In genomic region chr5:134687187-134687586, GRCm38 (mm10) we compare ENCODE assay signal across 11 mouse cellular contexts. TPM values are rescaled to one million over a fixed set of nuclear protein-coding genes. Genes with fewer than 3 reads are reported as not detected.
DNase-seq lines count a peak whose midpoint lies in the region; ATAC-seq and TF ChIP-seq lines count a peak whose summit lies in the region.
"Had no signal": no experiment of that assay in that cellular context is flagged by ENCODE, and none has a peak within 500 bp of the region (broad histone marks: within the 10 kb centered on the region; RNA-seq: fewer than 3 reads in every experiment).

No protein-coding gene starts in this region.

- H3K4me1 ChIP-seq in cerebellum, adult 2 months (ENCODE audit: control insufficient read depth, insufficient read depth, low read length) = no peaks in the 10 kb centered on the region; the same call in 1 of the 2 replicates
- no peaks in the 10 kb centered on the region for H3K4me1 ChIP-seq in lung, embryonic 14.5 days (ENCODE audit: insufficient read depth)
- H3K4me1 ChIP-seq in lung, adult 2 months (ENCODE audit: control insufficient read depth, insufficient read depth, low read length) = no peaks in the 10 kb centered on the region; the same call in 1 of the 2 replicates
- peaks cover 8% of the 10 kb centered on the region for H3K4me1 ChIP-seq in intestine, embryonic 16.5 days (ENCODE audit: control insufficient read depth, insufficient read depth, low read length)
- H3K4me1 ChIP-seq in olfactory bulb, adult 2 months (ENCODE audit: control insufficient read depth, insufficient read depth, low read length) = no peaks in the 10 kb centered on the region; the same call in 1 of the 2 replicates

- no peak overlapping the region for H3K4me3 ChIP-seq in cerebellum, adult 2 months (replicated peaks; ENCODE audit: insufficient read depth, low read depth, low read length)
- 0 out of 2 replicates have a peak overlapping the region, but pooled peaks have one; percentile 79 for H3K4me3 ChIP-seq in lung, embryonic 14.5 days (ENCODE audit: low read depth, low read length)
- no peak overlapping the region for H3K4me3 ChIP-seq in lung, adult 2 months (replicated peaks; ENCODE audit: extremely low read depth, low read depth, low read length)
- H3K4me3 ChIP-seq in intestine, embryonic 16.5 days (ENCODE audit: low read length) = peak overlapping the region; percentile 82; the same call in 1 of the 2 replicates
- H3K4me3 ChIP-seq in olfactory bulb, adult 2 months (ENCODE audit: insufficient read depth, low read depth, low read length) = peak overlapping the region; percentile 57

- no peak for ATAC-seq in lung, embryonic 14.5 days (ENCODE audit: insufficient read depth)
- ATAC-seq in intestine, embryonic 16.5 days = no peak

- peak overlapping the region; percentile 96 for H3K4me2 ChIP-seq in lung, embryonic 14.5 days
- no peak overlapping the region; the same call in 1 of the 2 replicates for H3K4me2 ChIP-seq in intestine, embryonic 16.5 days (ENCODE audit: low read depth, low read length)

- H3K27me3 ChIP-seq in cerebellum, adult 2 months (ENCODE audit: control insufficient read depth, insufficient read depth, low read length) = no peaks in the 10 kb centered on the region
- H3K27me3 ChIP-seq in lung, embryonic 14.5 days (ENCODE audit: insufficient read depth, low read length) = no peaks in the 10 kb centered on the region
- H3K27me3 ChIP-seq in intestine, embryonic 16.5 days (replicated peaks; ENCODE audit: control insufficient read depth, insufficient read depth, low read length) = no peaks in the 10 kb centered on the region

- H3K27ac ChIP-seq in cerebellum, adult 2 months (ENCODE audit: insufficient read depth, low read length) = no peak overlapping the region
- H3K27ac ChIP-seq in lung, embryonic 14.5 days (ENCODE audit: low read depth) = no peak overlapping the region
- no peak overlapping the region for H3K27ac ChIP-seq in intestine, embryonic 16.5 days (ENCODE audit: low read length)
- no peak overlapping the region for H3K27ac ChIP-seq in olfactory bulb, adult 2 months (ENCODE audit: insufficient read depth, low read depth, low read length)

- peak; percentile 11 for DNase-seq in cerebellum, adult 8-10 months
- DNase-seq in cerebellum, adult 2 months = no peak
- no peak for DNase-seq in lung, embryonic 14.5 days
- DNase-seq in lung, adult 2 months = no peak
- no peak for DNase-seq in retina, embryonic 14.5 days (ENCODE audit: low spot score)
- no peak for DNase-seq in ovary, postnatal 36 days (ENCODE audit: low spot score)
- DNase-seq: cerebellum, postnatal 10 days; gastrocnemius, postnatal 25 days; thymus, adult 18-20 months had no signal

- 100% methylated on average over 1 of the region's 1 CpGs for WGBS in cerebellum, adult 2 months
- 80% methylated on average over 1 of the region's 1 CpGs for WGBS in lung, embryonic 14.5 days
- WGBS in lung, adult 2 months = 95% methylated on average over 1 of the region's 1 CpGs
- WGBS in intestine, embryonic 16.5 days = 88% methylated on average over 1 of the region's 1 CpGs
- WGBS in olfactory bulb, adult 2 months = 67% methylated on average over 1 of the region's 1 CpGs

- H3K9me3 ChIP-seq in lung, embryonic 14.5 days (ENCODE audit: low read depth, low read length) = no peaks in the 10 kb centered on the region
- no peaks in the 10 kb centered on the region for H3K9me3 ChIP-seq in intestine, embryonic 16.5 days (ENCODE audit: control insufficient read depth, low read length)

- H3K9ac ChIP-seq in lung, embryonic 14.5 days = peak overlapping the region; percentile 67
- peak overlapping the region; percentile 77; the same call in 1 of the 2 replicates for H3K9ac ChIP-seq in intestine, embryonic 16.5 days (ENCODE audit: low read depth, low read length)

- no peak for TF ChIP-seq CTCF in cerebellum, adult 2 months (IDR thresholded peaks at IDR 0.05; ENCODE audit: borderline replicate concordance, insufficient read depth, low read depth, low read length)
- no peak for TF ChIP-seq CTCF in lung, embryonic 14.5 days (IDR thresholded peaks at IDR 0.05; ENCODE audit: low read depth)
- no peak for TF ChIP-seq CTCF in lung, adult 2 months (IDR thresholded peaks at IDR 0.05; ENCODE audit: insufficient read depth, low read length)
- TF ChIP-seq CTCF in olfactory bulb, adult 2 months (IDR thresholded peaks at IDR 0.05; ENCODE audit: insufficient read depth, low read depth, low read length) = no peak

- H3K36me3 ChIP-seq in lung, embryonic 14.5 days (ENCODE audit: insufficient read depth) = peaks cover 7% of the 10 kb centered on the region; the same call in 1 of the 2 replicates
- H3K36me3 ChIP-seq in intestine, embryonic 16.5 days (ENCODE audit: control insufficient read depth, insufficient read depth, low read length) = 0 out of 2 replicates have a peak, but pooled peaks cover 4% of the 10 kb centered on the region

- no peak for TF ChIP-seq POLR2A in cerebellum, adult 2 months (IDR thresholded peaks at IDR 0.05; ENCODE audit: borderline replicate concordance, insufficient read depth, low read length)
- no peak for TF ChIP-seq POLR2A in lung, adult 2 months (IDR thresholded peaks at IDR 0.05; ENCODE audit: borderline replicate concordance, extremely low read depth, low read depth, low read length)
- no peak for TF ChIP-seq POLR2A in olfactory bulb, adult 2 months (IDR thresholded peaks at IDR 0.05; ENCODE audit: insufficient read depth, low read depth, low read length)

RNA-seq across cellular contexts. Expression of gene Limk1, which starts 1.2 kb away (rescaled TPM):
- 78.7 and 99.2 TPM in 2 replicates for polyA plus RNA-seq in cerebellum, adult 2 months (2012; rRNA removed)
- 8.2 and 10.0 TPM in 2 replicates for polyA plus RNA-seq in lung, embryonic 14.5 days (2014; fragmentation: Nextera tagmentation; extraction: Ambion mirVana)
- 29.6 and 31.1 TPM in 2 replicates for polyA plus RNA-seq in lung, adult 2 months (2012; rRNA removed)
- 3.4 and 3.8 TPM in 2 replicates for polyA plus RNA-seq in intestine, embryonic 16.5 days (2015; fragmentation: Nextera tagmentation; extraction: Ambion mirVana)
- not detected in 2 replicates for polyA plus RNA-seq in olfactory bulb, adult 2 months (2012; ENCODE audit: insufficient read depth, insufficient read length, low replicate concordance, missing spikeins)

RNA-seq across cellular contexts. Expression of gene Eif4h, which starts 47.9 kb away (rescaled TPM):
- polyA plus RNA-seq in cerebellum, adult 2 months (2012; rRNA removed) = 371 and 379 TPM in 2 replicates
- 557 and 559 TPM in 2 replicates for polyA plus RNA-seq in lung, embryonic 14.5 days (2014; fragmentation: Nextera tagmentation; extraction: Ambion mirVana)
- polyA plus RNA-seq in lung, adult 2 months (2012; rRNA removed) = 243 and 280 TPM in 2 replicates
- polyA plus RNA-seq in intestine, embryonic 16.5 days (2015; fragmentation: Nextera tagmentation; extraction: Ambion mirVana) = 362 and 396 TPM in 2 replicates
- polyA plus RNA-seq in olfactory bulb, adult 2 months (2012; ENCODE audit: insufficient read depth, insufficient read length, low replicate concordance, missing spikeins) = 112 TPM in 1 of 2 replicates, not detected in the other

RNA-seq across cellular contexts. Expression of gene Eln, which starts 59.9 kb away (rescaled TPM):
- polyA plus RNA-seq in cerebellum, adult 2 months (2012; rRNA removed) = 7.5 and 8.1 TPM in 2 replicates
- polyA plus RNA-seq in lung, embryonic 14.5 days (2014; fragmentation: Nextera tagmentation; extraction: Ambion mirVana) = 196 and 198 TPM in 2 replicates
- 311 and 510 TPM in 2 replicates for polyA plus RNA-seq in lung, adult 2 months (2012; rRNA removed)
- polyA plus RNA-seq in intestine, embryonic 16.5 days (2015; fragmentation: Nextera tagmentation; extraction: Ambion mirVana) = 50.5 and 65.8 TPM in 2 replicates
- polyA plus RNA-seq in olfactory bulb, adult 2 months (2012; ENCODE audit: insufficient read depth, insufficient read length, low replicate concordance, missing spikeins) = not detected in 2 replicates

Comparison
In these comparisons a context has a peak if more than half of its experiments do, and no peak if none do; other contexts are left out.
1. H3K4me3 ChIP-seq: peak in lung, embryonic 14.5 days (single experiment), intestine, embryonic 16.5 days (single experiment) and olfactory bulb, adult 2 months (single experiment); none in cerebellum, adult 2 months (single experiment) and lung, adult 2 months (single experiment).